Mouse (Mus musculus): ENCODE measurements around the gene Dgat2. TPM values are rescaled to one million over a fixed set of nuclear protein-coding genes. Genes with fewer than 3 reads are reported as not detected.

The Dgat2 gene
- polyA plus RNA-seq, 1 experiment from 2014 or later = 139 TPM

- Histone ChIP-seq H3K4me1 (peaks cover 13% of the 10 kb centered on the region), H3K9ac (no peak overlapping the region), H3K4me3 (no peak overlapping the region), H3K27me3 (no peaks in the 10 kb centered on the region), H3K27ac (no peak overlapping the region), H3K4me2 (no peak overlapping the region), H3K36me3 (no peaks in the 10 kb centered on the region), H3K9me3 (no peaks in the 10 kb centered on the region)
- no peak for ATAC-seq (ENCODE audit: insufficient number of reproducible peaks, low FRiP score, low TSS enrichment, low read depth)
- WGBS = 80% methylated on average over 10 of the region's 10 CpGs
Measured at GRCm38 (mm10) chr7:99214621-99215185, 32.2 kb upstream of the Dgat2 start.

GRCm38 (mm10) chr7:99213686-99214085, 31.2 kb upstream of the Dgat2 start:
- H3K9ac ChIP-seq = no peak overlapping the region
- no peak overlapping the region for H3K4me3 ChIP-seq
- no peak overlapping the region for H3K4me2 ChIP-seq
- H3K4me1 ChIP-seq = peaks cover 13% of the 10 kb centered on the region
- no peaks in the 10 kb centered on the region for H3K27me3 ChIP-seq
- no peaks in the 10 kb centered on the region for H3K9me3 ChIP-seq
- no peak for ATAC-seq (ENCODE audit: insufficient number of reproducible peaks, low FRiP score, low TSS enrichment, low read depth)
- no peaks in the 10 kb centered on the region for H3K36me3 ChIP-seq
- 68% methylated on average over 2 of the region's 2 CpGs for WGBS
- H3K27ac ChIP-seq = no peak overlapping the region

- Histone ChIP-seq H3K4me3 (no peak overlapping the region), H3K9me3 (no peaks in the 10 kb centered on the region), H3K36me3 (no peaks in the 10 kb centered on the region), H3K4me1 (peaks cover 13% of the 10 kb centered on the region), H3K27me3 (no peaks in the 10 kb centered on the region), H3K27ac (no peak overlapping the region), H3K4me2 (no peak overlapping the region), H3K9ac (no peak overlapping the region)
- ATAC-seq (ENCODE audit: insufficient number of reproducible peaks, low FRiP score, low TSS enrichment, low read depth) = no peak
- 81% methylated on average over 1 of the region's 1 CpGs for WGBS
Measured at GRCm38 (mm10) chr7:99213056-99213455, 30.5 kb upstream of the Dgat2 start.

DNA sequence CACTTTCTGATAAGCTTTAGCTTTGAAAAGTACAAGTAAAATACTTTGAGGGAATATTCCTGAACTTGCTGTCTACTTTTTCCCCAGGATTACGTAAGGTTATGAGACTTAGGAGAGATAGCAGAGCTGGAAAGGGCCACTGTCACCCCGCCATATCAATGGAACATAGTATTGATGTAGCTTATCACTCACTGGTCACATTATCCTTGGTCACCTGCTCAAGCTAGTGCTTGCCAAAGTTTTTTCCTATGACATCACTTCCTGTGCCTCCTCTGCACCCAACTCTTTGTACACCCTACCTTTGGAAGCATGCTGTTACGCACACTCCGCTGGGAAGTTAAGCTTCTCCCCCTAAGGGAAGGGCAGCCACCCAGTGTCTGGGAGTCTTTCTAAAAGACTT, 26.2 kb upstream of the Dgat2 start:
- no peak overlapping the region for H3K4me2 ChIP-seq
- H3K4me1 ChIP-seq = no peaks in the 10 kb centered on the region
- ATAC-seq (ENCODE audit: insufficient number of reproducible peaks, low FRiP score, low TSS enrichment, low read depth) = no peak
- 87% methylated on average over 4 of the region's 4 CpGs for WGBS
- no peak overlapping the region for H3K9ac ChIP-seq
- H3K9me3 ChIP-seq = no peaks in the 10 kb centered on the region
- no peak overlapping the region for H3K27ac ChIP-seq
- no peaks in the 10 kb centered on the region for H3K27me3 ChIP-seq
- no peak overlapping the region for H3K4me3 ChIP-seq
- H3K36me3 ChIP-seq = no peaks in the 10 kb centered on the region

GRCm38 (mm10) chr7:99206364-99206763, 23.8 kb upstream of the Dgat2 start:
- ATAC-seq (ENCODE audit: insufficient number of reproducible peaks, low FRiP score, low TSS enrichment, low read depth) = no peak
- Histone ChIP-seq H3K4me2 (no peak overlapping the region), H3K9me3 (no peaks in the 10 kb centered on the region), H3K36me3 (no peaks in the 10 kb centered on the region), H3K4me1 (no peaks in the 10 kb centered on the region), H3K27me3 (no peaks in the 10 kb centered on the region), H3K9ac (no peak overlapping the region), H3K27ac (no peak overlapping the region), H3K4me3 (no peak overlapping the region)
- 74% methylated on average over 7 of the region's 7 CpGs for WGBS

DNA sequence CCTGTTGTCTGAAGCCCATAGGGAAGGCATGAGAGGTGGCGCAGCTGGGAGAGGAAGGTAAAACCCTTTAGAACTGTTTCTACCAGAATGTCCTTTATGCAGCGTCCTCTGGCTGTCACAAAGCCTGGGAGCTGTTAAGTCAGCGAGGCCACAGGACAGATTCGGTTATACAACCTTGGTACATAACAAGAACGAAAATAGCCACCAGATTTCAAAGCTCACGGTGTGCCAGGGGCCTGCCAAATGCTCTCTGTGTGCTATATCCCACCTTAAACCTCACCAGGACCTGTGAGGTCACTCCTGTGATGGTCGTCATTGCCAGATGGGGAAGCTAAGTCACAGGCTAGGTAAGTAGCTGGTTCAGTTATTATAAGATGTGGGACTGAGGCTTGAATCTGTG, 19.6 kb upstream of the Dgat2 start:
- H3K9ac ChIP-seq = no peak overlapping the region
- H3K27ac ChIP-seq = no peak overlapping the region
- ATAC-seq (ENCODE audit: insufficient number of reproducible peaks, low FRiP score, low TSS enrichment, low read depth) = no peak
- no peaks in the 10 kb centered on the region for H3K36me3 ChIP-seq
- H3K4me2 ChIP-seq = no peak overlapping the region
- 84% methylated on average over 7 of the region's 7 CpGs for WGBS
- no peaks in the 10 kb centered on the region for H3K4me1 ChIP-seq
- no peaks in the 10 kb centered on the region for H3K27me3 ChIP-seq
- H3K4me3 ChIP-seq = no peak overlapping the region
- no peaks in the 10 kb centered on the region for H3K9me3 ChIP-seq

- no peak overlapping the region for H3K9ac ChIP-seq
- ATAC-seq (ENCODE audit: insufficient number of reproducible peaks, low FRiP score, low TSS enrichment, low read depth) = no peak
- no peaks in the 10 kb centered on the region for H3K9me3 ChIP-seq
Measured at GRCm38 (mm10) chr7:99200290-99200689, 17.8 kb upstream of the Dgat2 start.

DNA sequence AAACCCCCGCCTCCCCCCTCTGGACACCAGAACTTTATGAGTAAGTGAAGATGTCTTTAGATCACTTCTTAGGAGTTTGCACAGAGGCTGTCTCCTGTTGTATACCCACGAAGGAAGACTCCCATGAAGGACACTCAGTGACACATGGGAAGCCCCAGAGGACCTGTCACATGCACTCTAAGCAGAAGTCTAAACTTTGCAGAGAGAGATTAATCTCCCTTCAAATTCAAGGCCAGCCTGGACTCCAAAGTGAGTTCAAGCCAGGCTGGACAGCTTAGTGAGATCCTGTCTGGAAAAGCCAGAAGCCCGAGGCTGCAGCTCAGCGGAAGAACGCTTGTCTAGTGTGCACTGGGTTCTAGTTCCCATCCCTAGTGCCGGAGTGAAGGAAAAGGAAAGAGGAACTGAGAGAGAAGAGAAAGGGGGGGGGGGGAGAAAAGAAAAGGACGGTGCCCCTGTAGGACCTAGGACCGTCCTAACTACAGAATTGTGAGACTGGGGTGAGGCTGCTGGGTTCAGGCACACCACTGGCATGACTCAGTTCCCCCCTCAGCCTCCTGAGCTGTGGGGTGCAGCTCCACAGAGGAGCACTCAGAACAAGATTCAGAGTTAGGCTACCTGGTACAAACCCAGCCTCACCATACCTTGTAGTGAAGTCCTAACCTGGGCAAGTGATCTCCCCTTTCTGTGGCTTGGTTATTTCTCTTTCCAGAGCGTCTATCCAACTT, 17.1 kb upstream of the Dgat2 start:
- 76% methylated on average over 9 of the region's 9 CpGs for WGBS

More at GRCm38 (mm10) chr7:99200290-99200689, 17.8 kb upstream of the Dgat2 start:
- no peak overlapping the region for H3K4me2 ChIP-seq
- no peak overlapping the region for H3K4me3 ChIP-seq
- H3K36me3 ChIP-seq = no peaks in the 10 kb centered on the region
- H3K27ac ChIP-seq = no peak overlapping the region
- WGBS = 16% methylated on average over 4 of the region's 4 CpGs
- no peaks in the 10 kb centered on the region for H3K4me1 ChIP-seq
- H3K27me3 ChIP-seq = no peaks in the 10 kb centered on the region

DNA sequence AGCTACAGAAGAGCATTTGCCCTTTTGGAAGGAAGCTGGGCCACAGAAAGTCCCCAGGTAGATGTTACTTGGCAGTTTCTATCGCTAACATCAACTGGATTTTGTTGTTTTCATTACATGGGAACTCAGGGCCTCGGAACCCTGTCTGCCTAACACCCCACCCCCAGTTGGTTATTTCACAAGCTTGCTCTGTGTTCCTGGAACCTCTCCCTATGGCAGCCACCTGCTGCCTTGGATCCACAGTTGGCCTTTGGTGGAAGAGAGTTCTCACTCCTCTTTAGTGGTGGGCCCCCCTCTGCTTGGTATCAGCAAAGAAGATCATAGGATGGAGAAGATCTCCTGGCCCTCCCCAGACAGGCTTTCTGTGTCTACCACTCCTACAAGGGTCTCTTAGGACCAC, 16.3 kb upstream of the Dgat2 start:
- no peaks in the 10 kb centered on the region for H3K9me3 ChIP-seq
- no peak for ATAC-seq (ENCODE audit: insufficient number of reproducible peaks, low FRiP score, low TSS enrichment, low read depth)
- no peaks in the 10 kb centered on the region for H3K27me3 ChIP-seq
- no peaks in the 10 kb centered on the region for H3K36me3 ChIP-seq
- no peak overlapping the region for H3K9ac ChIP-seq
- H3K4me3 ChIP-seq = no peak overlapping the region
- WGBS = 80% methylated on average over 2 of the region's 2 CpGs
- no peak overlapping the region for H3K4me2 ChIP-seq
- no peaks in the 10 kb centered on the region for H3K4me1 ChIP-seq
- H3K27ac ChIP-seq = no peak overlapping the region

More for the DNA sequence above, 17.1 kb upstream of the Dgat2 start:
- no peak overlapping the region for H3K4me3 ChIP-seq
- no peak overlapping the region for H3K4me2 ChIP-seq
- no peaks in the 10 kb centered on the region for H3K4me1 ChIP-seq
- no peak overlapping the region for H3K27ac ChIP-seq
- no peak for ATAC-seq (ENCODE audit: insufficient number of reproducible peaks, low FRiP score, low TSS enrichment, low read depth)
- H3K9ac ChIP-seq = no peak overlapping the region
- H3K9me3 ChIP-seq = no peaks in the 10 kb centered on the region
- no peaks in the 10 kb centered on the region for H3K27me3 ChIP-seq
- H3K36me3 ChIP-seq = no peaks in the 10 kb centered on the region

DNA sequence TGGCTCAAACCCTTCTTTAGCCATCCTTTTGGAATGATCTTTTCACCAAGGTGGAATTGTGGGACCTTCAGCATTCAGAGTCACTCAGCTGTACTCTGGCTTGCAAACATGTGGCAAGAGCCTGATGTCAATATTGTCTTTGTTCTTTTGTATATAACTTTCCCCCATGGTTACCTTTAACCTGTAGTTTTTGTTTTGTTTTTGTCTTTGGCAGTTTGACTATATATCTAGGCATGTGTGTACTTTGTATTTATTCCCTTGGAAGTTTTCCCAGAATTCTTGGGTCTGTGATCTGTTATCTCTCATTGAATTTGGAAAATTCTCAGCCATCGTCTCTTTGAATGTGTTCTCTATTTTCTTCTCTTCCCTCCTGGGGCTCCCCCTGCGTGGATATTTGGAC, 12.0 kb upstream of the Dgat2 start:
- H3K9ac ChIP-seq = no peak overlapping the region
- WGBS = 51% methylated on average over 2 of the region's 2 CpGs
- no peak overlapping the region for H3K4me3 ChIP-seq
- ATAC-seq (ENCODE audit: insufficient number of reproducible peaks, low FRiP score, low TSS enrichment, low read depth) = no peak
- no peaks in the 10 kb centered on the region for H3K9me3 ChIP-seq
- H3K27me3 ChIP-seq = no peaks in the 10 kb centered on the region
- H3K27ac ChIP-seq = no peak overlapping the region
- no peak overlapping the region for H3K4me2 ChIP-seq
- H3K4me1 ChIP-seq = no peaks in the 10 kb centered on the region
- H3K36me3 ChIP-seq = no peaks in the 10 kb centered on the region

- Histone ChIP-seq H3K4me2 (no peak overlapping the region), H3K27ac (no peak overlapping the region), H3K36me3 (no peaks in the 10 kb centered on the region), H3K4me1 (no peaks in the 10 kb centered on the region), H3K27me3 (no peaks in the 10 kb centered on the region), H3K9ac (no peak overlapping the region), H3K9me3 (no peaks in the 10 kb centered on the region), H3K4me3 (no peak overlapping the region)
- WGBS = 83% methylated on average over 4 of the region's 4 CpGs
- ATAC-seq (ENCODE audit: insufficient number of reproducible peaks, low FRiP score, low TSS enrichment, low read depth) = no peak
Measured at GRCm38 (mm10) chr7:99193926-99194325, 11.4 kb upstream of the Dgat2 start.

- no peaks in the 10 kb centered on the region for H3K9me3 ChIP-seq
- H3K27me3 ChIP-seq = no peaks in the 10 kb centered on the region
- no peak overlapping the region for H3K4me2 ChIP-seq
- no peak overlapping the region for H3K27ac ChIP-seq
- ATAC-seq (ENCODE audit: insufficient number of reproducible peaks, low FRiP score, low TSS enrichment, low read depth) = no peak
- no peak overlapping the region for H3K4me3 ChIP-seq
- H3K9ac ChIP-seq = no peak overlapping the region
- H3K36me3 ChIP-seq = no peaks in the 10 kb centered on the region
- H3K4me1 ChIP-seq = no peaks in the 10 kb centered on the region
Measured at GRCm38 (mm10) chr7:99191411-99191810, 8.9 kb upstream of the Dgat2 start.

DNA sequence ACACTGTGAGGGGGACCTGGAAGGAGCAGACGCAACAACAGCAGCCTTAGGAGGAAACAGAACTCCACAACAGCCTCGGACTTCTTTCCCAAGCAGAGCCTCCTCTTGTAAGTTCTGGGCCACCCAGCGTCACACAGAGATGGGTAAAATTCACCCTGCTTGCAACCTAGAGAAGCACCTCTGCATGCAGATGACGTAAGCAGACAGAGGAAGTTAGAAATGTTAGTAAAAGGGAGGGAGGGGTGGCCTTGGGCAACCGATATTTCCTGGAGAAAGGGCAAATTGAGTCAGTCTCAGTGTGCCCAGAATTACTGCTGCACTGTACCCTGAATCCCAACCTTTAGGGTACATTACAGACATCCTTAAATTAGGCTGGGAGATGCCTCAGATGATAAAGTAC, 7.4 kb upstream of the Dgat2 start:
- no peak overlapping the region for H3K4me3 ChIP-seq
- H3K9ac ChIP-seq = no peak overlapping the region
- no peaks in the 10 kb centered on the region for H3K9me3 ChIP-seq
- H3K4me2 ChIP-seq = no peak overlapping the region
- WGBS = 82% methylated on average over 5 of the region's 5 CpGs
- no peaks in the 10 kb centered on the region for H3K36me3 ChIP-seq
- no peak for ATAC-seq (ENCODE audit: insufficient number of reproducible peaks, low FRiP score, low TSS enrichment, low read depth)
- H3K4me1 ChIP-seq = no peaks in the 10 kb centered on the region
- H3K27ac ChIP-seq = no peak overlapping the region
- H3K27me3 ChIP-seq = no peaks in the 10 kb centered on the region
